Mouse (Mus musculus) 416B (cell line): ENCODE data around the gene 2300003K06Rik.
"Not testable (repeated sequence)": the region's sequence is repeated elsewhere in the genome, so short reads cannot be mapped to it uniquely, and the experiment has no call there.

ENCODE experiments used
- DNase-seq: peaks from one replicate; pipeline ENCODE4 v3.0.0; 2011; ENCODE audit warnings: low read depth

Gene 2300003K06Rik

GRCm38 (mm10) chr11:99837966-99838365 lies at the start of gene 2300003K06Rik:
2300003K06Rik (minus strand) TSS chr11:99838066.
- no peak for DNase-seq

GRCm38 (mm10) chr11:99878887-99879286 lies 41.0 kb upstream of the 2300003K06Rik start, which contains the start of gene Gm11567:
Gm11567 (plus strand) TSS chr11:99879187.
- not testable (repeated sequence) for DNase-seq

GRCm38 (mm10) chr11:99873089-99873488 lies 35.2 kb upstream of the 2300003K06Rik start, which contains the start of gene Krtap9-1:
Krtap9-1 (plus strand) TSS chr11:99873389.
- DNase-seq = not testable (repeated sequence)

- DNase-seq = not testable (repeated sequence)
Measured at GRCm38 (mm10) chr11:99864176-99864575, 26.3 kb upstream of the 2300003K06Rik start, which contains the start of gene Gm11559. Gm11559 (plus strand) TSS chr11:99864476.

- DNase-seq = no peak
Measured at GRCm38 (mm10) chr11:99858761-99859160, 20.9 kb upstream of the 2300003K06Rik start.

GRCm38 (mm10) chr11:99857617-99858016 lies 19.8 kb upstream of the 2300003K06Rik start, which contains the start of gene Gm11568:
Gm11568 (plus strand) TSS chr11:99857917.
- DNase-seq = no peak

GRCm38 (mm10) chr11:99854121-99854520 lies 16.3 kb upstream of the 2300003K06Rik start:
- DNase-seq = no peak

GRCm38 (mm10) chr11:99851508-99851907 lies 13.6 kb upstream of the 2300003K06Rik start, which contains the start of gene Krtap4-16:
Krtap4-16 (minus strand) TSS chr11:99851608.
- no peak for DNase-seq

- no peak for DNase-seq
Measured at GRCm38 (mm10) chr11:99846746-99847145, 8.9 kb upstream of the 2300003K06Rik start.

- DNase-seq = no peak
Measured at GRCm38 (mm10) chr11:99842185-99842584, 4.3 kb upstream of the 2300003K06Rik start.

GRCm38 (mm10) chr11:99815566-99815965 lies 22.3 kb downstream of the 2300003K06Rik start, which contains the start of gene Gm11564:
Gm11564 (minus strand) TSS chr11:99815666.
- not testable (repeated sequence) for DNase-seq

- DNase-seq = not testable (repeated sequence)
Measured at GRCm38 (mm10) chr11:99809792-99810191, 28.1 kb downstream of the 2300003K06Rik start, which contains the start of gene Krtap4-13. Krtap4-13 (minus strand) TSS chr11:99809892.

- not testable (repeated sequence) for DNase-seq
Measured at GRCm38 (mm10) chr11:99804346-99804745, 33.5 kb downstream of the 2300003K06Rik start, which contains the start of gene Gm11554. Gm11554 (minus strand) TSS chr11:99804446.

GRCm38 (mm10) chr11:99798832-99799231 lies 39.0 kb downstream of the 2300003K06Rik start, which contains the start of gene Gm11569:
Gm11569 (minus strand) TSS chr11:99798932.
- DNase-seq = not testable (repeated sequence)

- DNase-seq = no peak
Measured at GRCm38 (mm10) chr11:99793367-99793766, 44.5 kb downstream of the 2300003K06Rik start, which contains the start of gene Gm11596. Gm11596 (minus strand) TSS chr11:99793467.
